Mouse (Mus musculus) erythroblast, embryonic 14.5 days (primary cell): ENCODE results near the gene Mob3a. TPM values are rescaled to one million over a fixed set of nuclear protein-coding genes. Genes with fewer than 3 reads are reported as not detected.

Experiments
- H3K27me3 ChIP-seq: 2 replicates; pipeline ENCODE4 v1.6.1; 2012; ENCODE audit warnings: inconsistent platforms; ENCODE audit not compliant: control insufficient read depth
- H3K36me3 ChIP-seq: 2 replicates; pipeline ENCODE4 v1.6.1; 2012; ENCODE audit warnings: mild to moderate bottlenecking, inconsistent platforms; ENCODE audit not compliant: control insufficient read depth
- H3K4me1 ChIP-seq: 2 replicates; pipeline ENCODE4 v1.6.1; 2012; ENCODE audit warnings: inconsistent platforms; ENCODE audit not compliant: control insufficient read depth
- H3K4me3 ChIP-seq: replicated peaks from 2 replicates; pipeline ENCODE3; 2012; ENCODE audit warnings: moderate library complexity, mild to moderate bottlenecking, inconsistent platforms
- H3K9me3 ChIP-seq: 2 replicates; pipeline ENCODE4 v1.6.1; 2012; ENCODE audit warnings: low read length, inconsistent platforms, mixed read lengths; ENCODE audit not compliant: control insufficient read depth
- GATA1 ChIP-seq: IDR thresholded peaks from 2 replicates; pipeline ENCODE4 v1.6.1; 2012; ENCODE audit warnings: low read length, inconsistent platforms, mixed read lengths
- TAL1 ChIP-seq: IDR thresholded peaks from 3 replicates; pipeline ENCODE4 v1.6.1; 2012; ENCODE audit warnings: low read length, inconsistent platforms, mixed read lengths
- polyA plus RNA-seq: library from polyadenylated mRNA; stranded (reverse); fragments of >175 nt; gene quantifications from 2 replicates; pipeline ENCODE4 v1.2.3, GENCODE M21; 2012

Gene Mob3a
- polyA plus RNA-seq, 1 experiment: 2.1 TPM

- Histone ChIP-seq H3K4me1 (peaks cover 94% of the 10 kb centered on the region), H3K36me3 (peaks cover 92% of the 10 kb centered on the region), H3K27me3 (no peaks in the 10 kb centered on the region), H3K4me3 (no peak overlapping the region), H3K9me3 (no peaks in the 10 kb centered on the region)
- no peak for TF ChIP-seq TAL1
- no peak for TF ChIP-seq GATA1
Measured at GRCm38 (mm10) chr10:80694159-80694938, 7.4 kb downstream of the Mob3a start.

DNA sequence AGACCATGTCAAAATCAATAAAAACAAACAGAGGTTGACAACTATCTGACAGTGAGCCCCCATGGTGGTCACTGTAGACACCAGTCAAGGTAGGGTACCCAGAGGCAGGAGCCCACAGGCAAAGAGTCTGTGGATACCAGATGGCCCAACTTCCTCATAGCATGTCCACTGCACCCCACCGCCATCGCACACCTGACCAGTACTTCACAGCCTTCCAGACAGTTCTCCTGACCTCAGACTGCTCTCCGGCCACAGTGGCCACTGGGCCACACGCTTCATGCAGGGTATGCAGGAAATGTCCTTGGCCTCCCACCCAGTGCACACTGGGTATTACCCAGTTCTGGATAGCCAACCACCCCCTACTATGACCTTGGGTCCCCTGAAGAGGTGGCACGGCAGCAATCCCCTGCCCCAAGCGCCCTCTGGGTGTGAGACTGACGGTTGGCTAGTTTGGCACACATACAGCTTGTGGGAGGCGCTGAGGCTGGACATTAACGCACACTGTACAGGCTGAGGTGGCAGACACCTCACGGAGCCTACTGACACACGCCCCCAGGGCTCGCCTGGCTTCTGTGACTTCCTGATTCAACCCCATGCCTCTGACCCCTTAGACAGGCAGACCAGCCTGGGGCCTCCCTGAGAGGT is 8.3 kb downstream of the Mob3a start:
- TF ChIP-seq TAL1 (no peak), GATA1 (no peak)

GRCm38 (mm10) chr10:80692249-80693165 is 9.3 kb downstream of the Mob3a start:
- no peaks in the 10 kb centered on the region for H3K27me3 ChIP-seq
- H3K4me3 ChIP-seq: no peak overlapping the region
- H3K9me3 ChIP-seq: no peaks in the 10 kb centered on the region
- H3K4me1 ChIP-seq: peaks cover 77% of the 10 kb centered on the region
- H3K36me3 ChIP-seq: peaks cover 93% of the 10 kb centered on the region
- TF ChIP-seq TAL1 (no peak), GATA1 (no peak)

More for the DNA sequence above, 8.3 kb downstream of the Mob3a start:
- Histone ChIP-seq H3K9me3 (no peaks in the 10 kb centered on the region), H3K4me3 (no peak overlapping the region), H3K36me3 (peaks cover 92% of the 10 kb centered on the region), H3K27me3 (no peaks in the 10 kb centered on the region), H3K4me1 (peaks cover 85% of the 10 kb centered on the region)

GRCm38 (mm10) chr10:80687850-80688249 is 13.9 kb downstream of the Mob3a start:
- Histone ChIP-seq H3K36me3 (peaks cover 96% of the 10 kb centered on the region), H3K4me3 (no peak overlapping the region), H3K9me3 (no peaks in the 10 kb centered on the region), H3K27me3 (no peaks in the 10 kb centered on the region), H3K4me1 (peaks cover 78% of the 10 kb centered on the region)
- TF ChIP-seq GATA1 (no peak), TAL1 (no peak)

DNA sequence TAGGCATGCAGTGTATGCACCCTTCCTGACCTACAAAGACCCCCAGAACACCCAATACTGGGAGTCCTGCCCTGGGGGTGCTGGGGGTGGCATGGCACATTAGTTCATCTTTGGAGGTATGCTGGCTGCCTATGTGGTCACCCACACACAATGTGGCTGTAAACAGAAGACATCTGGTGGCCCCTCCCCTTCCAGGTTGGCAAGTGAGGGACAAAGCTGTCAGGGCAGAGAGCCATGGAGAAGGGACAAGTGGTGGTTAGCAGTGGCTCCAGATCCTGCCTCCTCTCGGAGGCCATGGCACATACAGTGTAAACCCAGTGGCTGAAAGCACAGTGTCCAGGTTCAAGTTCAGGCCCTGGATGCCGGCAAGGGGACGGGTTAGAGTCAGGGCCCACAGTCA is 15.2 kb downstream of the Mob3a start:
- Histone ChIP-seq H3K4me3 (no peak overlapping the region), H3K36me3 (peaks cover 90% of the 10 kb centered on the region), H3K27me3 (no peaks in the 10 kb centered on the region), H3K9me3 (no peaks in the 10 kb centered on the region), H3K4me1 (peaks cover 71% of the 10 kb centered on the region)
- no peak for TF ChIP-seq TAL1
- no peak for TF ChIP-seq GATA1

DNA sequence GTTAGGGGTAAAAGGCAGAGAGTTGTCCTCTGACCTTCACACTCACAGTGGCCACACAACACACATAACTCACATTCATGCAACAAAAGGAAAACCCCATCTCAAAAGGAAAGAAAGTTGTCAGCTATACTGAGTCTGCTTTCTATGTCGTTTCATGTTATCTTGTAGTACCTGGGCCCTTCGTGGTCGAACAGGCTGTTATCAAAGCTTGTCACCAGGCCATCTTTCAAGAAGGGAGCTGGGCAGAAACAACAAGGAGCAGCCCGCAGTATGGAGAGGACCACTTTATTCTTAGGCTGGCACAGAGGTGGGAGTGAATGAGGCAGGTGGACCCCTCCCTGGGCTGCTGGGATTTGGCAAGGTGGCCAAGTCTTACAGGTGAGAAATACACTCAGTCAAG is 16.8 kb downstream of the Mob3a start:
- Histone ChIP-seq H3K9me3 (no peaks in the 10 kb centered on the region), H3K36me3 (peaks cover 75% of the 10 kb centered on the region), H3K27me3 (no peaks in the 10 kb centered on the region), H3K4me1 (peaks cover 62% of the 10 kb centered on the region), H3K4me3 (peak overlapping the region; percentile 50)
- TF ChIP-seq GATA1 (peak; percentile 75), TAL1 (peak; percentile 80)

DNA sequence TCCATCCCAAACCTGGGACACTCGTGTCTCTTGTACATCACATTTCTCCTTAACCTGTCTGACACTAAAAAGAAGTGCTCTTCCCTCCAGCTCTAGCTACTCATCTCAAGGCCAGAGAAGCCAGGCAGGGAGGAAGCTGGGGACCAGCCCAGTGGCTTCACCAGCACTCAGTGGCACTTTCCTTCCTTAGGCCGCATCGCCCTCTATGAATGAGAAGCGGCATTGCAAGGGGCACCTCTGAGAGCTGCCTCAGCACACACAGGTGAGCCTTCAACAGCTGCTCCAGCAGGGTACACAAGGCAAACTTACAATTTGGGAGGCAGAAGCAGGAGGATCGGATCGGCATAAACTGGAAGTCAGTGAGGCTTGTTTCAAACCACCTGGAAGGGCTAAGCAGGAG is 17.6 kb downstream of the Mob3a start:
- Histone ChIP-seq H3K4me1 (peaks cover 66% of the 10 kb centered on the region), H3K4me3 (peak overlapping the region; percentile 14), H3K36me3 (peaks cover 71% of the 10 kb centered on the region), H3K27me3 (no peaks in the 10 kb centered on the region), H3K9me3 (no peaks in the 10 kb centered on the region)
- no peak for TF ChIP-seq GATA1
- TF ChIP-seq TAL1: no peak

DNA sequence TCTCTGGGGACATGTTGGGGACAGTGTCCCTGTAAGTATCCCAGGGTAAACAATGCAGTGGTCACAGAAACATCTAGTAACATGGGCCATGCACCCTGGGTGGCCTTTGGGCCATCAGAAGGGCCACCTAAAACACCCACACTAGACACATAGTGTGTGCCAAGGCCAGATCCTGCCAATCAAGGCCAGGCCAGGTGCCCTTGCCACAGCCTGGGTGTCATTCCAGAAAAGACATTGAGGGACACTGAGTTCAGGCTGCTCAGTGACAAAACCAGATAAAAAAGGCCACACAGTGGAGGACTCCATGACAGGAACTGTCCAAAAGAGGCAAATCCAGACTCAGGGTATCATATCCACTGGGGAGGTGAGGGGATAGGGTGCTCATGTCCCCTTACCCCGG is 18.1 kb downstream of the Mob3a start:
- Histone ChIP-seq H3K36me3 (peaks cover 66% of the 10 kb centered on the region), H3K4me1 (peaks cover 72% of the 10 kb centered on the region), H3K9me3 (no peaks in the 10 kb centered on the region), H3K27me3 (no peaks in the 10 kb centered on the region), H3K4me3 (no peak overlapping the region)
- no peak for TF ChIP-seq TAL1
- TF ChIP-seq GATA1: no peak
